Mouse (Mus musculus) megakaryocyte, embryonic 14.5 days (primary cell): ENCODE measurements around the gene Lima1.

Experiments used
- FLI1 ChIP-seq: IDR thresholded peaks from 2 replicates; pipeline ENCODE4 v1.6.1; 2012; ENCODE audit warnings: low read length, inconsistent platforms, mixed read lengths
- GATA1 ChIP-seq: IDR thresholded peaks from 3 replicates; pipeline ENCODE4 v1.6.1; 2012; ENCODE audit warnings: mixed read lengths, low read length, inconsistent platforms, borderline replicate concordance

- no peak for TF ChIP-seq GATA1
- TF ChIP-seq FLI1 = no peak
Measured at GRCm38 (mm10) chr15:99807776-99808735, 67.2 kb downstream of the Lima1 start.
